Mouse (Mus musculus) kidney, adult 2 months (tissue): ENCODE measurements around the gene Hexim2.
A peak's percentile ranks its signal among the peaks of the same experiment; 100 is the strongest.

Experiments used
- CTCF ChIP-seq: fragments of 200-500 bp; conservative IDR thresholded peaks from 2 replicates; pipeline ENCODE4 v1.5.1; 2011; ENCODE audit warnings: low read depth, mild to moderate bottlenecking, control low read depth, low read length, moderate library complexity, mixed read lengths; ENCODE audit not compliant: insufficient read depth, insufficient read length
- POLR2A ChIP-seq: fragments of 200-500 bp; IDR thresholded peaks from one replicate; pipeline ENCODE4 v1.6.1; 2011; ENCODE audit warnings: low read depth, low read length, control low read depth

DNA sequence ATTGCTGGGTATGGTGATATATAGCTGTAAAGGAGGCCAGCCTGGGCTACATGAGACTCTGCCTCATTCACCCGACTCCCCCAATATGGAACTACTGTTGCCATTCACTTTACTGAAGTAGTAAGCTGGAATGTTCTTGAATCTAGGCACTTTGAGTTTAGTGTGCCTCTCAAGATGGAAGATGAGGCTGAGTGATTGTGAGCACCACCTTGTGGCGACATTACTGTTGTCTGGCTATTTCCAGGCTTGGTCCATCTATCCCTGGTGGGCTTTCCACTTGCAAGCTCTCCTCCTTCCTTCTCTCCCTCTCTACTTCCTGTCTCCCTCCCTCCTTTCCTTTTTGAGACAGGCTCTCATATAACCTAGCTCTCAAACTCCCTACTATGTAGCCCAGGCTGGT lies 52.7 kb downstream of the Hexim2 start:
- TF ChIP-seq CTCF (peak; percentile 67), POLR2A (no peak)
